Mouse (Mus musculus) heart, postnatal 10 days (tissue): ENCODE data around the gene Ttc33. TPM values are rescaled to one million over a fixed set of nuclear protein-coding genes. Genes with fewer than 3 reads are reported as not detected.
"Not testable (repeated sequence)": the region's sequence is repeated elsewhere in the genome, so short reads cannot be mapped to it uniquely, and the experiment has no call there.

ENCODE experiments used
- DNase-seq, 2 experiments: peaks; one replicate each; pipeline ENCODE4 v3.0.0; 2021
- intact Hi-C: fragments of 180-260 bp; cut with DNase I; formaldehyde crosslinking; loops from one replicate; pipeline ENCODE4 v1.15.1; 2025
- total RNA-seq, 2 experiments: library from RNA; stranded (reverse); gene quantifications; 2 replicates each; pipeline ENCODE4 v1.2.3; 2021

Ttc33 gene
- total RNA-seq, 2 experiments from 2014 or later: 28.4 to 29.2 TPM

DNA sequence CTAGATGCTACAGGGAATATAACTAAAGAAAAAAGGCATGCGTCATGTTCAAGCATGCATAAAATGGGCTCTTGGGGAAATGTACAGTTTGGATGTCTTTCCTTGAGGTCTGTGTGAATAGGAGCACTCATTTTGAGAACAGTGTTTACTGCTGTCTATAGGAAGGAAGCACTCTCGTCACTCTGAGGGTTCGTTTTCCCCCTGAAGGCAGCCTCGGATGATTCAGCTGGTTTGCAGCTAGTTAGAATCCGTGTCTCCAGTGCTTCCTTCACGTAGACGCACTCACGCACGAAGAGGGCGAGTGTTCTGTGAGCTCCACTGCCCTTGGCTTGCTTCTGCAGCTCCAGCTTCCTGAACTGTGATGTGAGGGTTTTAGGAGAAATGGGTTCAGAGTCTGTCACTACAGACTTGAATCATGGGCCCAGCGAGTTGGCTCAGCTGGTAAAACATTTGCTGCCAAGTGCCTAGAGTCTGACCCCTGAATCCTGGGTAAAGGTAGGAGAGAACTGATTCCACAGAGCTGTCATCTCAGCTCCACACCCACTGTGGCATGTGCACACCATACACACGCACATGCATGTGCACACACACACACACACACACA is 12.0 kb upstream of the Ttc33 start:
- no peak for DNase-seq
- intact Hi-C loops: no loop called here

DNA sequence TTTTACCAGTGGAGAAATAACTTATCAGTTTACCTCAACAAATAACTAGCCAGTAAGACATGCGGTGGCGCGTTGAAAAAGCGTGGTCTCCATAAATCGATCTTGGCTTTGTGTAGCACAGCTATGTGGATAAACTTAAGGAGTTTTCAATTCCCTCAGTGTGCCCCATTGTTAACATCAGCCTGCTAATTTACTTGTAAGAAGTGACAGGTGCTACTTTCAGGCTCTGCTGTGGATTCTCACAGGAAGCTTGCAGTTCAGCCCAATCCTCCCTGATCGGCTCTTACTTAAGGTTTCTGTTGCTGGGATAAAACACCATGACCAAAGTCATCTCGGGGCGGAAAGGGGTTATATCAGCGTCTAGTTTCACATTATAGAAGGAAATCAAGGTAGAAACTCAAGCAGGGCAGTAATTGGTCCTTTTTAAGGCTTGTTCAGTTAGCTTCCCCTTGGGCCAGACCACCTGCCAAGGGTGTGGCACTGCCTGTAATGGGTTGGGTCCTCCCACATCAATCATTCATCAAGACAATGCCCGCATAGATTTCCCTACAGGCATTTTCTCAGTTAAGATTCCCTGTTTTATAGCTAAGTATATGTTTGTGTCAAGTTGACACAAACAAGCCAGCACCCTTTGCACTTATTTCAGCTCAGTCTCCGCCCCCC is 526 bp upstream of the Ttc33 start:
- DNase-seq: peak in 1 of 2 experiments; percentile 31
- intact Hi-C loops: loop anchor here (2.0 kb wide), 1 partner anchor 68 kb away; the partner anchor contains the start of gene Rpl37

DNA sequence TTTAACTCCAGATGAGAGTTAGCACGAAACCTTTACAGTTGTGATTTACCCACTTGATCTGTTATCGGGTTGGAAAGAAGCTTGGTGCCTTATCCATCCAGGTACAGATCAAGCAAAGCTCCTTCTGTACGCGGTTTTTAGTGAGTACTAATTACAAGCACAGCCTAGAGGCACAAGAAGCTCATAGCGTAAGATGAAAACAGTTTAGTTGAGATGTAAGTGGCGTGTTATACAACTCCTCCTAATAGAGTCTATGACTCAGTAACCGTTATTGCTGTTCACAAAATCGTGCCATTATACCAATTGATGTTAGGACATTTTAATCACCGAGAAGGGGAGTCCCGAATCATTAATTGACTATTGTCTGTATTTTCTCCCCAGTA is 959 bp downstream of the Ttc33 start:
- intact Hi-C loops: no loop called here
- no peak for DNase-seq

DNA sequence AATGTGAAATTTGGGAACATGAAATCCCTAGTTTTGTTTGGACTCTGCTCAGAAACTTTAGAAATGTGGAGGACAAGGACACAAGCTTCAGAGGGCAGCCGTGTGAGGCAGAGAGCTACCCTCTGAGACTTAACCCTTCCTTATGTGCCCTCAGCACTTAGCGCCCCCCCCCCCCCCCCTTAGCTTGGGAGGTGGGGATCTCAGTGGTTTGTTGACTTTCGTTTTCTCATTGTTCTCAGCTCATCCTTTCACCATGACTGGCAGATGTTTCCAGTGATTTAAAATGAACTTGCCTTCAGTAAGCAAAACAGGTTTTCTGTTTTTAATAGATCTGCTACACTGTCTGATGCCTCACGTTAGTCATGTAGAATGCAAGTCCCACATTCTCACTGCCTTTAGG is 1.8 kb downstream of the Ttc33 start:
- no peak for DNase-seq
- intact Hi-C loops: no loop called here

DNA sequence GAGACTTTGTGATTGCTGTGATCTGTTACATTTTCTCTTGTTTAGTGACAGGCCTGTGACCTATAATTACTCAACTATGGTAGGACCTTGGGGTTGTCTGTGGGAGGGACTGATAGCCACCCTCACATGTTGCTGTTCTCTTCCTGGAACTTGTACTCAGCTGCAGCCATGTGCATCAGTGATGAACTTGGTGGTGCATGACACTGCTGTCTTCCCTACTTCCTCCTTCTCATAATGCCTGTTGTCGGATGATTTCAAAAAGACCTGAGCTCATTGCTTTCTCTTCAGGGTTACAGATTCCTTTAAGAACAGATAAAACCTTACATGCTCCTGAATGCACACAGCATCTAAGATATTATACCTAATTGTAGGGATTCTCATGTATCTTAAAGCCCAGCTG is 2.7 kb downstream of the Ttc33 start:
- no peak for DNase-seq
- intact Hi-C loops: no loop called here

DNA sequence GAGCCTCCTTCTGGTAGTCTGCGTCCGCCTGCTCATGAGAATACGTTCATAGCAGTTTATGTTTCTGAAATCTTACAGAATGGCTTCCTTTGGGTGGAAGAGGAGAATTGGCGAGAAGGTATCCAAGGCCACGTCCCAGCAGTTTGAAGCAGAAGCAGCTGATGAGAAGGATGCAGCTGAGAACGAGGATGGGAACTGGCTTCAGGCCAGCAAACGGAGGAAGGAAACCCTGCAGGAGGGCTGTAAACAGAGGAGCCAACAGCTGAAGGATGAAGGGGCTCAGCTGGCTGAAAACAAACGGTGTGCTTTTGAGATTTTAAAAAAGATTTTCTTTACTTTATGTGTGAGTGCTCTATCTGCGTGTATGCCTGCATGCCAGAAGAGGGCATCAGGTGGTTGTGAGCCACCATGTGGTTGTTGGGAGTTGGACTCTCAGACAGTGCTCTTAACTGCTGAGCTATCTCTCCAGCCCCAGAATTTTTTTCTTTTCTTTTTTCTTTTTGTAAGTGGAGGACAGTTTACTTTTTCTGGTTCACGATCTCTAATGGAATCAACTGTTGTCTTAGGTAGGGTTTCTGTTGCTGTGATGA is 4.3 kb downstream of the Ttc33 start:
- intact Hi-C loops: loop anchor here (5.0 kb wide), 1 partner anchor 1018 kb away; no protein-coding TSS in a partner anchor

DNA sequence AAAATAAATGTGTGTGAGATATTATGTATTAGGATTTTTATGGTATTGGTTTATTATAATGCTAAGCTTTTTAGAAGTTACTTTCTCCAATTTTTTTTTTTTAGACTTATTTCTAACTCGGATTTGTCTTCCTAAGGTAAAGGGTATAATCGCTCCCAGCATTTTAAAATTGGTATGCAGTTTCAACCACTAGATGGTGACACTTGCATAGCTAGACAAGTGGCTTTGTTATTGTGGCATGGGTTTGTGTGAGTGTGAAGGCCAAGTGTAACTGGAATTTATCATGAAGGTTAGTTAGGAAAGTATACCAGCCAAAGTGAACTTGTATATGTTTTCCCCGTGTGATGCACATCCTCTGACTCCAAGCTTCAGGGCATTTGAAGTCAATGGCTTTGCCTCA is 8.5 kb downstream of the Ttc33 start:
- intact Hi-C loops: loop anchor here (2.0 to 5.0 kb wide), 3 partner anchors 43 to 1013 kb away; no protein-coding TSS in a partner anchor
- DNase-seq: peak; percentile 35 to 48

More for the DNA sequence above, 4.3 kb downstream of the Ttc33 start:
- peak; percentile 34 to 36 for DNase-seq

DNA sequence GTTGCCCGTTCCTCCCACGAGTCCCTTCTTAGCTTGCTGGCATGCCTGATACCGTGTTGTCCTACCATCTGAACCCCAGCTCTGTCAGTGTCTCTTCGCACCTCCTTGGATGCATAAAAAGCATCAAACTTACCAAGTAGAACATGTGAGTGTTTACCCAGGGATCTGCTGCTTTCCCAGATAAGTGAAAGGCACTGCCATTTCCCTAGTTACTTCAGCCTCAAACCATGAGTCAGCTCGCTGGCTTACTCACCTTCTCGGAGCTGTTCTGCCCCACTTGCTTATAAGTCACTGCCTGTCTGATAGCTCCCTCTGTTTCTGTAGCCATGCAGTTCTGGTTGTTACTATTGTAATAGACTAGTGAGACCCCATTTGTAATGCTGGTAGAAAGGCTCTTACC is 9.1 kb downstream of the Ttc33 start:
- intact Hi-C loops: loop anchor here (2.0 to 5.0 kb wide), 3 partner anchors 42 to 1013 kb away; no protein-coding TSS in a partner anchor
- DNase-seq: no peak

DNA sequence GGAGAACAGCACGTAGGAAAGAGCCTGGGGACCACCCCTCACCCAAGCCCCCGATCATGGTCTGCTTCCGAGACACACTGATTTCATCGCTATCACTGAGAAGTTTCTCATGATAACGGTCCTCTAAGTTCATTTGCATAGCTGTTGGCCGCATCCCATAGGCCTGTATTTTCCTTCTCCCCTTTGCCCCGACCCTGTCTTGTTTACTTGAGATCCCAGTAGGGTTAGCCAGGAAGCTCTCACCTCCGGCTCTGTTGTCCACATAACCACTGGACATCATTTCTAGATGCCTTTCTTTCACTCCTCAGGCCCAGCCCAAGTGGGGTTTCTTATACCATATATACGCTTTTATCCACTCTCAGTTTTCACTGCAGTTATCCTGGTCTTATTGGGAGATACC is 9.6 kb downstream of the Ttc33 start:
- no peak for DNase-seq
- intact Hi-C loops: loop anchor here (2.0 to 5.0 kb wide), 3 partner anchors 42 to 1012 kb away; no protein-coding TSS in a partner anchor

DNA sequence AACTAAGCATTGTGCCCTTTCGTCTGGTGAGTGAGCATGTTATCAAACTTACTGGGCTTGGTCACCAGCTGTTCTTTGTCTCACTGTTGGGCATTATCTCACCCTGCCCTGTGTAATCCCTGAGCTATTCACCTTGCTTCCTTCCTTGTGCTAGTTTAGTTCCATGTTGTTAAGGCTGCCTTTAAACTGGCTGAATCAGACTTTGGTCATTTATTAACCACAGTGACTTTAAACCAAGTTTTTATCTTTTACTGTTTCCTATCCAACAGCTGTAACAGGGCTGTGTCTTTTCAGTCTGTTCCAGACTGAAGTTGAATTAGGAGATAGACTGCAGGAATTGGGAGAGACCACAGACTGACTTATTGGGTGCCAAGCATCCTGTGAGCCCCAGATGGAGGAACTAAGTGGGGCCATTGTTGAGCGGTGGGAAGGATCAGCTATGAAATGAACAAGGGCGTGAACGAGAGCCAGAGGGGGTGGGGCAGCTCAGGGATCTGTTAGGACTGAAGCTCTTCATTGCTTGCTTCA is 10.7 kb downstream of the Ttc33 start:
- DNase-seq: peak; percentile 62 to 65
- intact Hi-C loops: loop anchor here (2.0 kb wide), 2 partner anchors 41 to 885 kb away; no protein-coding TSS in a partner anchor

DNA sequence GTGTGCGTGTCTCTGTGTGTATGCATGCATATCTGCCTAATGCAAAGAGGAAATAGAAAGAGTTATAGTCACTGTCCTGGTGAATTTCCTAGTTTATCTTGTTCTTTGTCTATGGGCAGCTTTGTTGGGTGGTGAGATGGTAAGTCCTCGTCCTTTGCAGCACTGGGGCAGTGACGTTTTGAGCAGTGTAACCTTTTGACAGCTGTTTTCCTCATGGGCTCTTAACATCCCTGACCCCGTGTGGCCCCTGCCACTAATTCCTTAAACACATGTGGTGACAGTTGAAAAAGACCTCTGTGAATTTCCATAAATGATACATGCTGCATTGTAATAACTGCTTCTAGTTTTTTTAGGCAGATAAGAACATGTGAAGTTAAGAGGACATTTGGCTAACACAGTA is 11.4 kb downstream of the Ttc33 start:
- peak in 1 of 2 experiments; percentile 23 for DNase-seq
- intact Hi-C loops: no loop called here

DNA sequence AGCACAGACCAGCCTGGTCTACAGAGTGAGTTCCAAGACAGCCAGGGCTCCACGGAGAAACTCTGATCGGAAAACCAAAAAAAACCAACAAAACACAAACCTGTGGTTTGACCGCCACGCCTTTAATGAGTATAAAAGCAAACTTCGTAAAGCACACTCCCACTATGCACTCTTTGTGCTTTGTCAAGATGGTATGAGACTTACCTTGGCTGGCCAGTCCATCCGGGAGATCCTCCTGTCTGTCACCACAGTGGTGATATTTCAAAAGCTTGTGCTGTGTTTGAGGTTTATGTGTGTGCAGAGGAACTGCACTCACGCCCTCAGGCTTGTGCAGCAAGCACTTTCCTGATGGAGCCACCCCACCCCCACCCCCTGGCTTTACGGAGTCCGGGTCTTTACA is 19.9 kb downstream of the Ttc33 start:
- intact Hi-C loops: no loop called here
- no peak for DNase-seq

DNA sequence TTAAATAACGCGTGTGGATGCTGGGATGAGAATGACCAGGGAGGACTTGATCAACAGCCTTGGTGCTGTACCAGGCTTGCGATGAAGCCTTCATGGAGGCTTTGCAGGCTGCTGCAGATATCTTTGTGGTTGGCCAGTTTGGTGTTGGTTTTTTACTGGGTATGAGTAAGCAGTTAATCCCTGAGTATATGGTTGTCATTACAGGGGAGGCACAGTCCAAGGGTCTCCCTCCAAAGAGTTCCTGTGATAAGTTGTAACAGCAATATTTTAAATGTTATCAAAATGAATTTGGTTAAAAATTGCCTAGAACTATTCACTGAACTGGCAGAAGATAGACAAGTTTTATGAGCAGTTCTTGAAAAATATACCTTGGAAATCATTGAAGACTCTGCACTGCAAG is 23.8 kb downstream of the Ttc33 start:
- DNase-seq: no peak
- intact Hi-C loops: no loop called here

DNA sequence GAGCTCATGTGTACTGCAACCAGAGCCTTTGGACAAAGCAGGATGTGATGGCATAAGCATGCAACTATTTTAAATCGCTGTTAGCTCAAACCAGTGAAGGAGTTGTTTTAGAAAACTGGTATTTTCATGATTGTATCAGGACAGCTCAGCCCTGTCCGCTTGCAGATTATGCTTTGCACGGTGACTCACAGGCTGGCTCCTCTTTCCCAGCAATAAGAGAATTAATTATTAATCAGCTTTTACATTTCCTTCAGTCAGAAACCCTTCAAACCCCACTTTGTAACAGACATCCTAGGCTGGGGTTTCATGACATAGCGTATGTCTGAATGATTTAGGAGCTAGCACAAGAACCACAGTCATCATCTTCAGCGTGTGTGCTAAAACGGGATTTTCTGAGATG is 35.2 kb downstream of the Ttc33 start:
- no peak for DNase-seq
- intact Hi-C loops: no loop called here

DNA sequence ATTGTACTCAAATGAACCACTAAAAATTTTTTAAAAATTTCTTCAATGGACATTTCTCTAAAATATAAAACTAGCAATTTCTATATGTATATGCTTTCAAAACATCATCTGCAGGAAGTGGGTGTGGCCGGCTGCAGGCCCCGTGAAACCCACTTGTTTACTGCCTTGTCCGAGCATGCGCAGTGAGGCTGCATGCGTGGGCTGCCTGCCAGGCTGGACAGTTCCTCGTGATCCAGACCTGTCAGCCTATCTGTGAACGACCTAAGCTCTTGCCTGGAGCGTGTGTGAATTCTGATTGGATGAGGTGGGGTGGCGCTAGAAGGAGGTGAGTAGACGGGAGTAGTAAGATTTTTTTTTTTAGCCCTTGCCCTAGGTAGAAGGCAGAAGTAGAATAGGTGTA is 45.4 kb downstream of the Ttc33 start:
- DNase-seq, intact Hi-C loops: not testable (repeated sequence)

DNA sequence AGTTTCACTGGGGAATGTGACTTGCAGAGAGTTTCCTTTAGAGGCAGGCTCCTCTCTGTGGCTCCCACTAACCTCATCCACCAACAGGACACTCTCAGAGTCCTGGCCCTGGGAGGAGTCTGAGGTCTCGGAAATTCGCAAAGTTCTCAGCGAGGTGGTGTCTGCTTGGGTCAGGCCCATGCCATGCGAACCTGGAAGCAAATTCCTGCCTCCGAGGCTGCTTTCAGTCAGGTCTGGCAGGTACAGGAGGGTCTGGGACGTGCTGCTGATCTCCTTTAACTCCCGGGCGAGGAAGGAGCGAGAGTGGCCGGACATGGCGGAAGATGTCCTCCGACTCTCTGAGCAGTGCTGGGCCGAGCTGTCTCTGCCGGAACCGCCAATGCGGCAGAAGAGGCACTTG is 49.3 kb downstream of the Ttc33 start:
- intact Hi-C loops: no loop called here
- DNase-seq: no peak

DNA sequence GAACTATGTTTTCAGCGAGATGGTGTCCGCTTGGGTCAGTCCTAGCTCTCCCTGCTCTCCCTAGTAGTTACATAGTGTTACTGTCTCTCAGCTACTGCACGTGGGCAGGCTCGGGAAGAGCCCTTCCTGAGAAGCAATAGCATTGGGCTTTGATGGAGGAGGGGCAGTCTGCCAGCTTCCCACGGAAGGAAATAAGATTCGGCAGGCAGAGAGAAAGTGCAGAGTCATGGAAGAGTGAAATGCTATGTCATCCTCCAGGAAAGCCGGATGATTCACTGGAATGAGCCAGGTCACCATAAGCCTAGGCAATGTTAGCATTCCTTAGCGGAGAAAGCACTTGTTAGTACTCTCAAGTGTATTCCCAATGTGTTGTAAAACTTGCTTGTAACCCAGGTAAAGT is 50.2 kb downstream of the Ttc33 start:
- peak; percentile 41 to 63 for DNase-seq
- intact Hi-C loops: no loop called here

DNA sequence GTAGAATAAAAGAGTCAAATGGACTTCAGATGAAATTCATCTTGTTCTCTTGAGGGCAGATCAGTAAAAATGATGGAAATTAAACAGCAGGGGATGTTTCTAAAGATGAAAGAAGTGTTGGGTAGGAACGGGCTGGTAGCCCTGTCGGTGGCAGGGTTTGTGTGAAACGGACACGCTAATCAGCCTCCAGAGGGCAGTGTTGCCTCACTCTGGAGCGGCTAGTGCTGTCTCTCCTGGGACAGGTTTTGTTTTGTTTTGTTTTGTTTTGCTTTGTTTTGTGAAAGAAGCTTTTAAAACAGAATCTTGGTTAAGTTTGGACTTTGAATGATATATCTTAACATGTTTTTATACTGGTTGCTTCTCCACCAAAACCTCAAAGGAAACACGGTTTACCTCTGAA is 51.2 kb downstream of the Ttc33 start:
- DNase-seq: peak; percentile 83 to 91
- intact Hi-C loops: loop anchor here (1.0 to 2.0 kb wide), 4 partner anchors 42 to 972 kb away; no protein-coding TSS in a partner anchor

DNA sequence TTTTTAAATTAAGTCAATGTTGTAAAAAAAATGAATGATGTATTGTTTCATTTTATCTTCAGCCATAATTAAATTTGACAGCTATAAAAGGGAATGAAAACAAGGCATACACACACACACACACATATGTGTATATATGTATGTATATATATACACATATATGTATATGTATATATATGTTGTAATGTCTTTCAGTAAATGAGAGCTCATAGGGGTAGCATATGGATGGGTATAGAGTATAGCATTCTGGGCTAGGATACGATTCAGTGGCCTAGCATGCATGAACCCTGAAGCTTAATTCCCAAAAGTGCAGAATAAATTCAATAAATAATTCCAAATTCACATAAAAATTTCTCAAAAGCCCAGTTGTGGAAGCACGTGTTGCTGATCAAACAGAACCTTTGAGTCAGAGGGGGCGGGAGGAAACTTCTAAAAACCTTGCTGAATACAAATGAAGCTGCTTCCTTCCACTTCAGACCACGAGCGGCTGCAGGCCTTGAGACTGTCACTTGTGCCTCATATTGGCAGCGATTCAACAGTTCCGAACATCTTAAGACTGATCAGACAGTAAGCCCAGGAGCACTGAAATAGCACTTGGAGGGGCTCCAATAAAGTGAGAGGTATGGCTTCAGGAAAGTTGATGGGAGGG is 51.8 kb downstream of the Ttc33 start:
- peak; percentile 36 to 38 for DNase-seq
- intact Hi-C loops: loop anchor here (2.0 kb wide), 2 partner anchors 42 to 972 kb away; no protein-coding TSS in a partner anchor

DNA sequence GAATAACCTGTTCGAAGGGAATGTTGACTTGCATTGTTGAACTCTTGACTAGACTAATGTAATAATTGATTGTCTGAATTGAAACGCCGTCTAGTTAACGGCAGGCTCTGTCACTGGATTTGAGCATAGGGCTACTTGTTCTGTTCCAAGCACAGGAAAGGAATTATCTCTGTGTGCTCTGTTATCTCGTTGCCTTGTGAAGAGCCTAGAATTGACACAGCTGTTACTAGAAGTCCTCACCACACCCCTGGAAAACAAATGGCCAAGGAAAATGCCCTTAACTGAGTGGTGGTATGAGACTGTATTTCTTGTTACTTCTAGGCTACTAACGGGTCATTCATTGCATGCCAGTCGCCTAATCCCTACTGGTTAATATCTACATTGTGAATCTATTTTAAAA is 52.7 kb downstream of the Ttc33 start:
- peak in 1 of 2 experiments; percentile 8 for DNase-seq
- intact Hi-C loops: no loop called here

DNA sequence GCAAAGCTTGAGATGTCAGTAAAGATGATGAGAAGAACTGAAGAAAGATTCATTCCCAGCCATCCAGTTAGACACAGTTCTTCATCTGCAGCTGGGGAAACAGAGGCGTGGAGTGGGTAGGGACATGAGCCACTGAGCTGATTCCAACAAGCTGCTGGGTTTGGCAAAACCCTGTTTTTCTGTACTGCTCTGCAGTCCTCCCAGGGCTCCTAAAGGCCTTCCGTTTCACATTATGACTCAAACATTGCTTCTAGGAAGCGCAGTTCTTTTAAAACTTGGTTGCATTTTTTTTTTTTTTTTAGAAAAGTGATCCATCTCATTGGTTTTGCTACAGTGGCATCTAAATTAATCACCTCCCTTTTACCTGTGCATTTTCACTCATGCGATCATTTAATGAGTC is 53.2 kb downstream of the Ttc33 start:
- intact Hi-C loops: no loop called here
- DNase-seq: peak; percentile 59 to 65
